Mouse (Mus musculus): ENCODE data around the gene Tes. TPM values are rescaled to one million over a fixed set of nuclear protein-coding genes. Genes with fewer than 3 reads are reported as not detected.
A peak's percentile ranks its signal among the peaks of the same experiment; 100 is the strongest.

Tes gene
- polyA plus RNA-seq, 1 experiment from 2014 or later: 82.6 TPM

GRCm38 (mm10) chr6:17099477-17100130 lies 34.7 kb downstream of the Tes start:
- Histone ChIP-seq H3K9ac (replicated peaks; ENCODE audit: low read length) (no peak overlapping the region), H3K27ac (ENCODE audit: low read length) (no peak overlapping the region), H3K36me3 (ENCODE audit: insufficient read depth, low read length) (peaks cover 35% of the 10 kb centered on the region), H3K4me2 (replicated peaks; ENCODE audit: low read depth, low read length) (no peak overlapping the region), H3K4me3 (ENCODE audit: low read length) (no peak overlapping the region), H3K27me3 (ENCODE audit: insufficient read depth, low read length) (no peaks in the 10 kb centered on the region), H3K9me3 (ENCODE audit: low read length) (no peaks in the 10 kb centered on the region), H3K4me1 (ENCODE audit: insufficient read depth, low read length) (no peaks in the 10 kb centered on the region)
- WGBS: 91% methylated on average over 25 of the region's 25 CpGs
- ATAC-seq (ENCODE audit: low FRiP score, low TSS enrichment): no peak

DNA sequence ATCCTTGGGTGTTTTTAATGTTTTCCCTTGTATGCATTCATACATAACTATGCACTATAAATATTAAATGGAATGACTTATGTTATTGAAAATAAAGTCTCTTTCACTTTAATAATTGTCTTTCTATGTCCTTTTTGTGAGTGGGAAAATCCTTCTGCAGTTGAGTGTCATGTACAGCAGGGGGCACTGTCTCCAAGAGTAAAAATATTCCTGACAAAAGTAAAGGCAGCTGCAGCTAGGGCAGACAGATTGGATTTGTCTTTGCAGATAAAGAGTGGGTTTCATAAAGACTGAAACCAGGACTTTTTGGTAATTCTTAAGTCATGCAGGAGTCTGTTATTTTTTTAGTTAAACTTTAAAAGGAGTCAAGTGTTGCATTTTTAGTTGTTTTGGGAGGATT lies 40.8 kb downstream of the Tes start:
- Histone ChIP-seq H3K27ac (ENCODE audit: low read length) (no peak overlapping the region), H3K4me2 (replicated peaks; ENCODE audit: low read depth, low read length) (no peak overlapping the region), H3K36me3 (ENCODE audit: insufficient read depth, low read length) (peaks cover 21% of the 10 kb centered on the region), H3K9ac (replicated peaks; ENCODE audit: low read length) (no peak overlapping the region), H3K4me1 (ENCODE audit: insufficient read depth, low read length) (no peaks in the 10 kb centered on the region), H3K27me3 (ENCODE audit: insufficient read depth, low read length) (no peaks in the 10 kb centered on the region), H3K4me3 (ENCODE audit: low read length) (no peak overlapping the region), H3K9me3 (ENCODE audit: low read length) (no peaks in the 10 kb centered on the region)
- ATAC-seq (ENCODE audit: low FRiP score, low TSS enrichment): no peak

- Histone ChIP-seq H3K36me3 (ENCODE audit: insufficient read depth, low read length) (peaks cover 13% of the 10 kb centered on the region), H3K4me1 (ENCODE audit: insufficient read depth, low read length) (no peaks in the 10 kb centered on the region), H3K9me3 (ENCODE audit: low read length) (no peaks in the 10 kb centered on the region), H3K27me3 (ENCODE audit: insufficient read depth, low read length) (no peaks in the 10 kb centered on the region), H3K9ac (replicated peaks; ENCODE audit: low read length) (no peak overlapping the region), H3K4me3 (ENCODE audit: low read length) (no peak overlapping the region), H3K27ac (ENCODE audit: low read length) (no peak overlapping the region), H3K4me2 (replicated peaks; ENCODE audit: low read depth, low read length) (no peak overlapping the region)
- ATAC-seq (ENCODE audit: low FRiP score, low TSS enrichment): no peak
- 95% methylated on average over 5 of the region's 5 CpGs for WGBS
Observed at GRCm38 (mm10) chr6:17106493-17106892, 41.5 kb downstream of the Tes start.

GRCm38 (mm10) chr6:17109204-17109603 lies 44.3 kb downstream of the Tes start:
- no peaks in the 10 kb centered on the region for H3K4me1 ChIP-seq (ENCODE audit: insufficient read depth, low read length)
- ATAC-seq (ENCODE audit: low FRiP score, low TSS enrichment): no peak
- no peaks in the 10 kb centered on the region for H3K9me3 ChIP-seq (ENCODE audit: low read length)
- H3K9ac ChIP-seq (replicated peaks; ENCODE audit: low read length): no peak overlapping the region
- H3K27ac ChIP-seq (ENCODE audit: low read length): no peak overlapping the region
- H3K27me3 ChIP-seq (ENCODE audit: insufficient read depth, low read length): no peaks in the 10 kb centered on the region
- no peak overlapping the region for H3K4me3 ChIP-seq (ENCODE audit: low read length)
- peaks cover 7% of the 10 kb centered on the region; the same call in 1 of the 2 replicates for H3K36me3 ChIP-seq (ENCODE audit: insufficient read depth, low read length)
- WGBS: 79% methylated on average over 4 of the region's 4 CpGs
- no peak overlapping the region for H3K4me2 ChIP-seq (replicated peaks; ENCODE audit: low read depth, low read length)

DNA sequence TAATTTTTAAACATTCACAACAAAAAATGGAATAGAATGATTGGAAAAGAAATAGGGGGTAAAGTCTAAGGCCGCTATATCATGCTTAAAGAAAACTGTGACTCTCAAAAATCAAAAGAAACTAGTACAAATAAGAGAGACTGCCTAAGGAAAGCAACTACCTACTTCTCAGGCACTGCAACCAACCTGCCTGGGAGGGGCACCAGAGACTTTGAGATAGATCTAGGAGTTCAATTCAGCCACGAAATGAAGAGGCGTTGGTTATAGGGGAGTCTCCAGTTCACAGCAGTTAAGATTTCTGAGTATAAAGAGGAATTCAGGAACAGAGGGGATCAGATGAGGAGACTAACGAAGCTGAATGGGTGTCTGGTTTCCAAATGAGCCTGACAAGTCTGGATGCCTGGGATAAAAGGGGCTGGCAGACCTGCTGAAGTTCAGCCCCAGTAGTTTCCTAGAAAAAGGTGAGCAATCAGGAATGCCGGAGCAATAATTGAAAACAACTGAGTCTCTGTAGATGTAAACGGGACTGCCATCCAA lies 45.7 kb downstream of the Tes start:
- Histone ChIP-seq H3K4me2 (replicated peaks; ENCODE audit: low read depth, low read length) (no peak overlapping the region), H3K27ac (ENCODE audit: low read length) (no peak overlapping the region), H3K4me3 (ENCODE audit: low read length) (no peak overlapping the region), H3K4me1 (ENCODE audit: insufficient read depth, low read length) (no peaks in the 10 kb centered on the region), H3K36me3 (ENCODE audit: insufficient read depth, low read length) (no peaks in the 10 kb centered on the region), H3K9ac (replicated peaks; ENCODE audit: low read length) (no peak overlapping the region), H3K27me3 (ENCODE audit: insufficient read depth, low read length) (no peaks in the 10 kb centered on the region), H3K9me3 (ENCODE audit: low read length) (no peaks in the 10 kb centered on the region)
- ATAC-seq (ENCODE audit: low FRiP score, low TSS enrichment): 0 out of 2 replicates have a peak, but pooled peaks have one; percentile 51
- WGBS: 52% methylated on average over 6 of the region's 6 CpGs

DNA sequence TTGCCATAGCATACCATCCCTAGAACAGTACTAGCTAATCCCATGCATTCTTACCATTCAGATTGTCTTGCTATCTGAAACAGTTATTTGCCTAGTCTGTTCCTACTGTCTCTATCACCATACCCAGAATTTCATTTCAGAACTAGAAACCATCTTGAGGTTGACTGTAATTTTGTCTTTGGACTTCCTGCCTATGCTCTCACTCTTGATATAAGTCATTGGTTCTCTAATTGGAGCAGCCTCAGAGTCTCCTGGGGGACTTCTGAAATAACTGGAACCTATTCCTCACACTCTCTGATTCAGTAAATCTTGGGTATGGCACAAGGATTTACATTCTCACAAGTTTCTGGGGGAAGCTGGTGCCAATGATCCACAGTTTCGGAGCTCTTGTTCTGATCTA lies 47.1 kb downstream of the Tes start:
- 84% methylated on average over 1 of the region's 1 CpGs for WGBS
- no peak for ATAC-seq (ENCODE audit: low FRiP score, low TSS enrichment)
- Histone ChIP-seq H3K4me2 (replicated peaks; ENCODE audit: low read depth, low read length) (no peak overlapping the region), H3K4me1 (ENCODE audit: insufficient read depth, low read length) (no peaks in the 10 kb centered on the region), H3K9me3 (ENCODE audit: low read length) (no peaks in the 10 kb centered on the region), H3K9ac (replicated peaks; ENCODE audit: low read length) (no peak overlapping the region), H3K36me3 (ENCODE audit: insufficient read depth, low read length) (no peaks in the 10 kb centered on the region), H3K27ac (ENCODE audit: low read length) (no peak overlapping the region), H3K27me3 (ENCODE audit: insufficient read depth, low read length) (no peaks in the 10 kb centered on the region), H3K4me3 (ENCODE audit: low read length) (no peak overlapping the region)

GRCm38 (mm10) chr6:17112990-17113389 lies 48.0 kb downstream of the Tes start:
- no peak overlapping the region for H3K27ac ChIP-seq (ENCODE audit: low read length)
- H3K4me3 ChIP-seq (ENCODE audit: low read length): no peak overlapping the region
- H3K36me3 ChIP-seq (ENCODE audit: insufficient read depth, low read length): no peaks in the 10 kb centered on the region
- 91% methylated on average over 2 of the region's 2 CpGs for WGBS
- H3K4me1 ChIP-seq (ENCODE audit: insufficient read depth, low read length): no peaks in the 10 kb centered on the region
- H3K9ac ChIP-seq (replicated peaks; ENCODE audit: low read length): no peak overlapping the region
- H3K9me3 ChIP-seq (ENCODE audit: low read length): no peaks in the 10 kb centered on the region
- no peak for ATAC-seq (ENCODE audit: low FRiP score, low TSS enrichment)
- no peaks in the 10 kb centered on the region for H3K27me3 ChIP-seq (ENCODE audit: insufficient read depth, low read length)
- no peak overlapping the region for H3K4me2 ChIP-seq (replicated peaks; ENCODE audit: low read depth, low read length)

DNA sequence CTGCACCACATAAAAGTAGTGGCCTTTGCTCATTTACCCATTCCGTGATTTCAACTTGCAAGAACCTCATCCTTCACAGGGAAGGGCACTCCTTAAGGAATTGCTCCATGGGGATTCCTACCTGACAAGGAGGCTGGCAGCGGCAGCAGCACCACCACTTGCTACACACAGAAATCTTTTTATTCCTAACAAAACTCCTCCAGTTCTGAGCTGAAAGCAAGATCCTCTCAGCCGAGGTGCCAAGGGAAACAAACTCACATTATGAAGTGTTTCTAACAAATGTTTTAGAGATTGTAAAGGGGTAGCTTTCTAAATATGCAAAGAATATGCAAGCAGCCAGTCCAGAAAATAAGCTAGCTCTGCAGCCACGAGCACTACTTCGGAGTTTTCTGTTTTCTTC lies 49.6 kb downstream of the Tes start:
- Histone ChIP-seq H3K27ac (ENCODE audit: low read length) (no peak overlapping the region), H3K36me3 (ENCODE audit: insufficient read depth, low read length) (no peaks in the 10 kb centered on the region), H3K9ac (replicated peaks; ENCODE audit: low read length) (no peak overlapping the region), H3K9me3 (ENCODE audit: low read length) (no peaks in the 10 kb centered on the region), H3K4me3 (ENCODE audit: low read length) (no peak overlapping the region), H3K4me1 (ENCODE audit: insufficient read depth, low read length) (no peaks in the 10 kb centered on the region), H3K4me2 (replicated peaks; ENCODE audit: low read depth, low read length) (no peak overlapping the region), H3K27me3 (ENCODE audit: insufficient read depth, low read length) (no peaks in the 10 kb centered on the region)
- 81% methylated on average over 5 of the region's 5 CpGs for WGBS
- ATAC-seq (ENCODE audit: low FRiP score, low TSS enrichment): no peak

DNA sequence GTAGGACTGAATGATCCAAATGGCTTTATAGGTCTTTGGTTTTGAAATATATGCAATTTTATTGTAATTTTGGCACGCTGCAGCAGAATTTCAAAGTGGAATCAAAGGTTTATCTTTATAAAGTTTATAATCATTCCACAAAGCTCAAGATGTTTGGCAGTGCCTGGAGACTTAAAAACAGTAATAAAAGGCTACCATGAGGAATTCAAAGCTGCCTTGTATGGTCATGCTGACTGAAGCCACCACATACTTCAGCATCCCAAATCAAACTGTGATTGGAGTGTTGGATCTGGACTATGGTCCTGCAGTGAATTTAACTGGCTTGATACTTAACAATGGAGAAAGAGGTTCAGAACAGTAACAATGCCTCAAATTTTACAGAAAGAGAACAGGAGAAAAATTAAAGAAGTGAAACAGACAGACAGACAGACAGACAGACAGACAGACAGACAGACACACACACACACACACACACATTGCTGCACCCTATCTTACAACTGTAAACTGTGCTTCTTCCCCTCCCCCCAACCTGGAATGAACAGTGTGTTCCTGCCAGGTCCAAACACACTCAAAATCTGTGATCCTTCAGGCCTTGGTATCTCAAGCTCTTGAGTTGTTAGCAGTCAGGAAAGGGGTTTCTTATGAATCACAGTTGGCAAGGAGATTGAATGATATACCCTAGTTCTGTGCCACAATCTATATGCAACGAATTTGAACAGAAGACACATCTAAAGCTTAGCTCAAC lies 50.3 kb downstream of the Tes start:
- no peaks in the 10 kb centered on the region for H3K9me3 ChIP-seq (ENCODE audit: low read length)
- no peak overlapping the region for H3K4me2 ChIP-seq (replicated peaks; ENCODE audit: low read depth, low read length)
- no peak for ATAC-seq (ENCODE audit: low FRiP score, low TSS enrichment)
- no peak overlapping the region for H3K9ac ChIP-seq (replicated peaks; ENCODE audit: low read length)
- WGBS: 74% methylated on average over 2 of the region's 2 CpGs
- no peak overlapping the region for H3K4me3 ChIP-seq (ENCODE audit: low read length)
- H3K4me1 ChIP-seq (ENCODE audit: insufficient read depth, low read length): no peaks in the 10 kb centered on the region
- no peak overlapping the region for H3K27ac ChIP-seq (ENCODE audit: low read length)
- H3K36me3 ChIP-seq (ENCODE audit: insufficient read depth, low read length): no peaks in the 10 kb centered on the region
- no peaks in the 10 kb centered on the region for H3K27me3 ChIP-seq (ENCODE audit: insufficient read depth, low read length)

All from kidney, embryonic 16.5 days (tissue).